Mouse (Mus musculus) CH12.LX (cell line): ENCODE results near the gene Klhl7.

ENCODE experiments used
- CHD1 ChIP-seq: IDR thresholded peaks from 2 replicates; pipeline ENCODE4 v1.6.1; 2012; ENCODE audit warnings: low read depth, low read length, improper control_type of control experiment, inconsistent platforms
- POLR2A ChIP-seq: IDR thresholded peaks from 2 replicates; pipeline ENCODE4 v1.6.1; 2011; ENCODE audit warnings: low read depth, mild to moderate bottlenecking, improper control_type of control experiment, low read length
- SIN3A ChIP-seq: IDR thresholded peaks from 2 replicates; pipeline ENCODE4 v1.6.1; 2012; ENCODE audit warnings: low read length, improper control_type of control experiment, inconsistent platforms
- SMC3 ChIP-seq: IDR thresholded peaks from 2 replicates; pipeline ENCODE4 v1.6.1; 2011; ENCODE audit warnings: low read depth, low read length, improper control_type of control experiment
- USF1 ChIP-seq: IDR thresholded peaks from 2 replicates; pipeline ENCODE4 v1.6.1; 2014; ENCODE audit warnings: low read depth, mild to moderate bottlenecking, inconsistent platforms, low read length, improper control_type of control experiment

- TF ChIP-seq USF1 (no peak), POLR2A (no peak), SMC3 (no peak), SIN3A (no peak), CHD1 (no peak)
These were observed 3.4 kb downstream of the Klhl7 start for GRCm38 (mm10) chr5:24103841-24104240.
